Mouse (Mus musculus): ENCODE data around the gene Ptpn18.

DNA sequence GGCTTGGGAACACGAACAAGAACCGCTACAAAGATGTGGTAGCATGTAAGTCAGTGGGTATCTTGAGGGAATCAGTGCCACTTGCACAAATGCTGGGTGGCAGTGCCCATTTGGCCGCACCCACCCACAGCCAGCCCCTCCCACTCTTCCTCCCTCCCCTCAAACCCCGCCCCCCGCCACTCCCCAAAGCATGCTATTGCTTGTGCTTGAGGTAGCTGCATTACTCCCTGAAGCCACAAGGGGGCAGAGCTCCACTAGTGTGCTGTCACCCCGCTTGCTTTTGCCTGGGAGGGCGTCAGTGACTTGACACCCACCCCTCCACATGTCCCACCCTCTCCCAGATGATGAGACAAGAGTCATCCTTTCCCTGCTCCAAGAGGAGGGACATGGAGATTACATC is 3.2 kb downstream of the Ptpn18 start:
- TF ChIP-seq GATA1 (IDR thresholded peaks at IDR 0.05; ENCODE audit: low read depth, low read length), result no peak
- no peak for TF ChIP-seq TAL1 (IDR thresholded peaks at IDR 0.05; ENCODE audit: low read length)
- no peak for TF ChIP-seq USF1 (IDR thresholded peaks at IDR 0.05; ENCODE audit: low read depth, low read length)
- peak; percentile 62; the same call in 1 of the 2 replicates for TF ChIP-seq MAZ (IDR thresholded peaks at IDR 0.05; ENCODE audit: low read depth, low read length)
- TF ChIP-seq UBTF (IDR thresholded peaks at IDR 0.05; ENCODE audit: borderline replicate concordance, insufficient read depth, low read depth, low read length), result no peak
- 0 out of 2 replicates have a peak, but pooled peaks have one; percentile 46 for TF ChIP-seq MYC (IDR thresholded peaks at IDR 0.05; ENCODE audit: low read depth, low read length)
- TF ChIP-seq ZC3H11A (IDR thresholded peaks at IDR 0.05; ENCODE audit: low read depth, low read length), result peak; percentile 45
- TF ChIP-seq E2F4 (IDR thresholded peaks at IDR 0.05; ENCODE audit: borderline replicate concordance, low read depth, low read length), result no peak
- no peak for TF ChIP-seq NRF1 (IDR thresholded peaks at IDR 0.05; ENCODE audit: insufficient read depth, low read depth, low read length, poor library complexity, severe bottlenecking)
